Mouse (Mus musculus): Measurements from ENCODE around the gene 4930404H24Rik. TPM values are rescaled to one million over a fixed set of nuclear protein-coding genes. Genes with fewer than 3 reads are reported as not detected.
A peak's percentile ranks its signal among the peaks of the same experiment; 100 is the strongest.

The 4930404H24Rik gene
- polyA plus RNA-seq, 1 experiment from 2014 or later, result not detected

DNA sequence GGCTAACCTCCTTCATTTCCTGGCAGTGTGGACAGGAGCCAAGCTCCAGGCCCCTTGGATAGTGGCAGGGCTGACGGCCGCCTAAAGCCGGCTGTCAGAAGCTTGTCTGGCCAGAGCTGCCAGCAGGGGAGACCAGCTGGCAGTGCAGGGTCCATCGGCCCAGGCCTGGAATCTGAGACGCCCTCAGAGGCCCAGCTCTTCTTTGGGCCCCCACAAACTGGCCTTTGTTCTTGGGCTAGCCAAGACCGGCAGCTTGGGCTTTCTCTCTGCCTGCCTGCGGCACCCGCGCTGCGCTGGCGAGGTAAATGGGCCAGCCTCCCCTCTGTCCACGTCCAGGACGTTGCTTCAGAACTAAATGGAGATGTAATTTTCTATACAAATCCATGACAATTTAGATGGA is 4.3 kb downstream of the 4930404H24Rik start:
- TF ChIP-seq EP300 (IDR thresholded peaks at IDR 0.05) (no peak), CTCF (IDR thresholded peaks at IDR 0.05) (no peak)
- Histone ChIP-seq H3K27me3 (replicated peaks; ENCODE audit: insufficient read depth, low read length) (no peaks in the 10 kb centered on the region), H3K4me3 (ENCODE audit: low read depth, low read length) (no peak overlapping the region), H3K4me1 (ENCODE audit: insufficient read depth, low read depth, low read length) (peaks cover 9% of the 10 kb centered on the region; the same call in 1 of the 2 replicates), H3K9me3 (ENCODE audit: low read length) (no peaks in the 10 kb centered on the region), H3K27ac (ENCODE audit: low read length) (no peak overlapping the region), H3K9ac (replicated peaks; ENCODE audit: low read depth) (no peak overlapping the region), H3K36me3 (ENCODE audit: insufficient read depth, low read length) (no peaks in the 10 kb centered on the region), H3K4me2 (replicated peaks; ENCODE audit: low read depth, low read length) (no peak overlapping the region)
- no peak for ATAC-seq
- WGBS, result 60% methylated on average over 13 of the region's 13 CpGs
- DNase-seq (ENCODE audit: low spot score), result no peak

- no peak for ATAC-seq
- H3K36me3 ChIP-seq (ENCODE audit: insufficient read depth, low read length), result no peaks in the 10 kb centered on the region
- TF ChIP-seq EP300 (IDR thresholded peaks at IDR 0.05) (no peak), CTCF (IDR thresholded peaks at IDR 0.05) (peak; percentile 53)
- no peak overlapping the region for H3K4me3 ChIP-seq (ENCODE audit: low read depth, low read length)
- no peak overlapping the region for H3K4me2 ChIP-seq (replicated peaks; ENCODE audit: low read depth, low read length)
- WGBS, result 51% methylated on average over 4 of the region's 4 CpGs
- no peak overlapping the region for H3K9ac ChIP-seq (replicated peaks; ENCODE audit: low read depth)
- H3K27ac ChIP-seq (ENCODE audit: low read length), result no peak overlapping the region
- no peak for DNase-seq (ENCODE audit: low spot score)
- 0 out of 2 replicates have a peak, but pooled peaks cover 4% of the 10 kb centered on the region for H3K4me1 ChIP-seq (ENCODE audit: insufficient read depth, low read depth, low read length)
- H3K27me3 ChIP-seq (replicated peaks; ENCODE audit: insufficient read depth, low read length), result no peaks in the 10 kb centered on the region
- H3K9me3 ChIP-seq (ENCODE audit: low read length), result no peaks in the 10 kb centered on the region
Observed at GRCm38 (mm10) chr2:153499154-153499553, 6.6 kb downstream of the 4930404H24Rik start.

DNA sequence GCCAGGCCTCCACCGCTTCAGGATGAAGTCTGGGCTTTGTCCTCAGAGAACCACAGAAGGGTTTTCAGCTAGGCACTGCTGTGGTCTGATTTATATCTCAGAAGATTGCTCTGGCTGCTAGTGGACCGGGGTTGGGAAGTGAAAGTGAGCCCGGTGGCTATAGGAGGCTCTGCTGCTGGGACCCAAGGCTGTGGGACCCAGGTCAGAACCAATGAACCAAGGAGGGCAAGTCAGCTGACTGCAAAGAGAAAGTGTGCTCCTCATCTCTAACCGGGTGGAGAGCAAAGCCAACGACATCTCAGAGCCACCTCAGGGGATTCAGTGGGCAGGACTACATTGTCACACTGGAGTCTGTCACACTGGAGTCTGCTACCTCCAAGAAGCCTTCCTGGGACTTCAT is 13.8 kb downstream of the 4930404H24Rik start:
- no peak overlapping the region for H3K27ac ChIP-seq (ENCODE audit: low read length)
- 81% methylated on average over 5 of the region's 5 CpGs for WGBS
- no peak overlapping the region for H3K4me2 ChIP-seq (replicated peaks; ENCODE audit: low read depth, low read length)
- no peaks in the 10 kb centered on the region for H3K9me3 ChIP-seq (ENCODE audit: low read length)
- ATAC-seq (no peak), DNase-seq (ENCODE audit: low spot score) (no peak)
- H3K36me3 ChIP-seq (ENCODE audit: insufficient read depth, low read length), result no peaks in the 10 kb centered on the region
- H3K9ac ChIP-seq (replicated peaks; ENCODE audit: low read depth), result no peak overlapping the region
- TF ChIP-seq EP300 (IDR thresholded peaks at IDR 0.05), result no peak
- H3K27me3 ChIP-seq (replicated peaks; ENCODE audit: insufficient read depth, low read length), result no peaks in the 10 kb centered on the region
- no peaks in the 10 kb centered on the region for H3K4me1 ChIP-seq (ENCODE audit: insufficient read depth, low read depth, low read length)
- H3K4me3 ChIP-seq (ENCODE audit: low read depth, low read length), result no peak overlapping the region

- H3K9me3 ChIP-seq (ENCODE audit: low read length), result no peaks in the 10 kb centered on the region
- WGBS, result 92% methylated on average over 2 of the region's 2 CpGs
- H3K4me2 ChIP-seq (replicated peaks; ENCODE audit: low read depth, low read length), result no peak overlapping the region
- H3K4me3 ChIP-seq (ENCODE audit: low read depth, low read length), result no peak overlapping the region
- no peaks in the 10 kb centered on the region for H3K36me3 ChIP-seq (ENCODE audit: insufficient read depth, low read length)
- H3K9ac ChIP-seq (replicated peaks; ENCODE audit: low read depth), result no peak overlapping the region
- TF ChIP-seq EP300 (IDR thresholded peaks at IDR 0.05) (no peak), CTCF (IDR thresholded peaks at IDR 0.05) (no peak)
- H3K27me3 ChIP-seq (replicated peaks; ENCODE audit: insufficient read depth, low read length), result no peaks in the 10 kb centered on the region
- DNase-seq (ENCODE audit: low spot score) (no peak), ATAC-seq (no peak)
- no peak overlapping the region for H3K27ac ChIP-seq (ENCODE audit: low read length)
- no peaks in the 10 kb centered on the region for H3K4me1 ChIP-seq (ENCODE audit: insufficient read depth, low read depth, low read length)
Observed at GRCm38 (mm10) chr2:153507969-153508368, 15.4 kb downstream of the 4930404H24Rik start.

- no peak for TF ChIP-seq EP300 (IDR thresholded peaks at IDR 0.05)
- TF ChIP-seq CTCF (IDR thresholded peaks at IDR 0.05), result no peak
- no peak for DNase-seq (ENCODE audit: low spot score)
- Histone ChIP-seq H3K4me3 (ENCODE audit: low read depth, low read length) (no peak overlapping the region), H3K27me3 (replicated peaks; ENCODE audit: insufficient read depth, low read length) (no peaks in the 10 kb centered on the region), H3K9me3 (ENCODE audit: low read length) (no peaks in the 10 kb centered on the region), H3K27ac (ENCODE audit: low read length) (no peak overlapping the region), H3K36me3 (ENCODE audit: insufficient read depth, low read length) (no peaks in the 10 kb centered on the region), H3K4me2 (replicated peaks; ENCODE audit: low read depth, low read length) (no peak overlapping the region), H3K4me1 (ENCODE audit: insufficient read depth, low read depth, low read length) (no peaks in the 10 kb centered on the region), H3K9ac (replicated peaks; ENCODE audit: low read depth) (no peak overlapping the region)
- no peak for ATAC-seq
- 78% methylated on average over 2 of the region's 3 CpGs for WGBS
Observed at GRCm38 (mm10) chr2:153508405-153508804, 15.8 kb downstream of the 4930404H24Rik start.

DNA sequence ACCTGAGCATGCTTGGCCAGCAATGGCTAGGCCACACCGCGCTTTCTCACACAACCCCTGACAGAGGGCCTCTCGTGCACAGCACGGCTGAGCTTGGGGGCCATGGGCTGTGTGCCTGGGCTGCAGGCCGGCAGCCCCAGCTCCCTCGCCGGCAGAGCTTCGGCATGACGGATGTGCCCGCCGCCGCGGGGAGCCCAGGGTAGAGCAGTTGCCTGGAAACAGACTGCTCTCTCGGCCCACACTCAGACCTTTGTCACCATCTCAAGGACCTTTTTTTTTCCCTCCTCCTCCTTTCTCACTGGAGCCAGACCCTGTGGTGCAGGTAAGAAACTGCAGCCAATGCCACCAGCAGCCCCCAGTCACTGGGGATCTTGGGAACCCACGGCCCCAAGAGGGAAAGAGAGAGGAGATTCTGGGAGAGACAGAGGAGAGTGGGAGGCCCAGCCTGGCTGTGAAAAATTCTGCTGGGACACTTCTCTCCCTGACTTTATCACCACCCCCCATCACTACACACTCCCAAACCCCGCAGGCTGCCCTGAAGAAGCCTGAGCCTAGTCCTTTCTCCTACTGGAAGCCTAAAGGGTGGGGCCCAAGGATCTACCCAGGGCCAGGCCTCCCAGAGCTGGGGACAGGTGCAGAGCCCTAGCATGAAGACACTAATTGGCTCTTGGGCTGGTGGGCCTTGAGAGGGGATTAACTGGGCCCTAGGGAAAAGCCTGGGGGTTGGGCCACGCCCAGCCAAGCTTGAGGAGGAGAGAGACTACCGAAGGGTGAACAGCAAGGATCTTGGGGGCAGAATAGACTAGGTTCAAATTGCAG is 16.8 kb downstream of the 4930404H24Rik start:
- Histone ChIP-seq H3K27me3 (replicated peaks; ENCODE audit: insufficient read depth, low read length) (no peaks in the 10 kb centered on the region), H3K9ac (replicated peaks; ENCODE audit: low read depth) (no peak overlapping the region), H3K4me3 (ENCODE audit: low read depth, low read length) (no peak overlapping the region), H3K4me1 (ENCODE audit: insufficient read depth, low read depth, low read length) (no peaks in the 10 kb centered on the region), H3K4me2 (replicated peaks; ENCODE audit: low read depth, low read length) (no peak overlapping the region), H3K36me3 (ENCODE audit: insufficient read depth, low read length) (no peaks in the 10 kb centered on the region), H3K27ac (ENCODE audit: low read length) (no peak overlapping the region), H3K9me3 (ENCODE audit: low read length) (no peaks in the 10 kb centered on the region)
- DNase-seq (ENCODE audit: low spot score) (peak; percentile 24), ATAC-seq (peak; percentile 47)
- no peak for TF ChIP-seq CTCF (IDR thresholded peaks at IDR 0.05)
- TF ChIP-seq EP300 (IDR thresholded peaks at IDR 0.05), result no peak
- WGBS, result 15% methylated on average over 18 of the region's 18 CpGs

All from lung, postnatal 0 days (tissue).